Mouse (Mus musculus) bone marrow macrophage, adult 2 months (primary cell): ENCODE measurements around the gene Reps1.

Experiments
- CTCF ChIP-seq: IDR thresholded peaks from 2 replicates; pipeline ENCODE4 v1.5.1; 2012; ENCODE audit warnings: low read depth, mild to moderate bottlenecking, low read length, moderate library complexity
- POLR2A ChIP-seq: IDR thresholded peaks from 2 replicates; pipeline ENCODE4 v1.6.1; 2012; ENCODE audit warnings: mild to moderate bottlenecking, low read depth, low read length, borderline replicate concordance

DNA sequence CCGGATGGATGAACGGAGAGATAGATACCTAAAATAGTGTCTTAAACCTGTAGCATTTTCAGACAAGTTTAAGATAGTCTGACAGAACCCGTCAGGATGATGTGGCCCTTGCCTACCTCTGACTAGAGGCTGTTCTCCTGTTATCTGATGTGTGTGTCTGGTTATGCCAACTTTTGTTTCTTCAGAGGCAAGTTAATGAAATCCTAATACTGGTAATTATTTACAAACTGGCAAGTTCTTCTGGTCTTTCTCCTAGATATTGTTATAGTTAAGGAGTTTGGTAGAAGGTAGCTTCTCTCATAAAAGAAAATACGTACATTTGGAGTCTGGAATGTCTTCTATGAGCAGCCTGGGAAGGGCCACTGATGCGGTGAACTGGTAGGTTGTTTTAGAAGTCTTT lies 74.6 kb downstream of the Reps1 start:
- TF ChIP-seq POLR2A (no peak), CTCF (no peak)
